Mouse (Mus musculus): ENCODE results near the gene Mmgt2. TPM values are rescaled to one million over a fixed set of nuclear protein-coding genes. Genes with fewer than 3 reads are reported as not detected.
"Not testable (repeated sequence)": the region's sequence is repeated elsewhere in the genome, so short reads cannot be mapped to it uniquely, and the experiment has no call there.

Gene Mmgt2
- polyA plus RNA-seq, 2 experiments from 2014 or later = 42.9 to 59.1 TPM

- no peak for ATAC-seq
These were observed 2.6 kb upstream of the Mmgt2 start for GRCm38 (mm10) chr11:62645732-62646494.

DNA sequence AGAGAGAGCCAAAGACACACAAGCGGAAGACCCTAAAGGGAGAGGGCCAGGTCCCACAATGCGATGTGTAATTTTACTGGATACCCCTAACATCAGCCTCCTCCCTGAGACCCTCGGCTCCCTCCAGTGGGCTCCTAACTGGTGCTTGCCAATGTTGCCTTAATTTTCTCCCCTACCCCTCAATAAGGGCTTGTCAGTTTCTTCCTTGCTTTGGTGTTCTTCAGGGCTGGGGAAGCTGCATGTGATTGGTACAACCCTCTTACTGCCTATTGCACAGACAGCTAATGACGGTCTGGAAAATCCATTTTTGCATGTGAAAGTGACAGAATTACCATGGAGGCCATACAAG lies 2.0 kb upstream of the Mmgt2 start:
- no peak for ATAC-seq

GRCm38 (mm10) chr11:62646958-62647515 lies 1.4 kb upstream of the Mmgt2 start:
- no peak for ATAC-seq

- peak; percentile 25 for ATAC-seq
These were observed 538 bp upstream of the Mmgt2 start, which contains the start of gene Lrrc75a for GRCm38 (mm10) chr11:62647661-62648590. Gene Lrrc75a, minus strand, starts transcription at chr11:62648523.

GRCm38 (mm10) chr11:62649803-62650202 lies 1.3 kb downstream of the Mmgt2 start:
- not testable (repeated sequence) for ATAC-seq

DNA sequence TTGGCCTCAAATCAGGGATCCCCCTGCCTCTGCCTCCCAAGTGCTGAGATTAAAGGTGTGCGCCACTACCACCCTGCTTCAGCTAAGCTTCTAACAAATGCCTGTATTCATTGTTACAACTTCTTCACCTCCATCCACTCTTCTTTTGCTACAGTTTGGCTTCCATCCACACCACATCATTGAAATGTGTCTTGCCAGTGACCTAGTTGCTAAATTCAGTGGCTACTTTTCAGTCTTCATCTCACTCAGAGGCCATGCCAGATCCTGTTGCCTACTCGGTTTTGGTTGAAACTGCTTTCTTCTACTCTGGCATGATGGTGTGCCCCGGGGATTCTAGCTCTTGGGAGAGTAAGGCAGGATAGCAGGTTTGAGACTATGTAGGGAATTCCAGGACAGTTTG lies 3.1 kb downstream of the Mmgt2 start:
- no peak for ATAC-seq

DNA sequence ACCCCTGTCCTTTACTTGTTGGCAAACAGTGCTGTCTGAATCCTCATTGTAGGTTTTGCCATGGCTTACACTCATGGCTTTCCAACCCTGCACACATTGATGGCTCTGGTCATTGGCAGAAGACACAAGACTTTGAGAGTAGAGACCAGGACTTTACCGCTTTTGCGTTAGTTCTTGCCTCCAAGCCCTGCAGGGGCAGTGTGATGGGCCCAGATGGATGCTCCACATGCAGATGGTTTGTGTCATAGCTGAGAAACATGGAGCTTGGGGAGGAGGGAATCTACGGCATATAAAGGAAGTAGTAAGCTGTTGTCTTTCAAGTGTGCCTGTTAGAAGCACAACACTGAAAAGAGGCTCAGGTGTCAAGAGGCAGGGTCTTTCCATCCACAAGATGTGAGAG lies 3.6 kb downstream of the Mmgt2 start:
- no peak for ATAC-seq

DNA sequence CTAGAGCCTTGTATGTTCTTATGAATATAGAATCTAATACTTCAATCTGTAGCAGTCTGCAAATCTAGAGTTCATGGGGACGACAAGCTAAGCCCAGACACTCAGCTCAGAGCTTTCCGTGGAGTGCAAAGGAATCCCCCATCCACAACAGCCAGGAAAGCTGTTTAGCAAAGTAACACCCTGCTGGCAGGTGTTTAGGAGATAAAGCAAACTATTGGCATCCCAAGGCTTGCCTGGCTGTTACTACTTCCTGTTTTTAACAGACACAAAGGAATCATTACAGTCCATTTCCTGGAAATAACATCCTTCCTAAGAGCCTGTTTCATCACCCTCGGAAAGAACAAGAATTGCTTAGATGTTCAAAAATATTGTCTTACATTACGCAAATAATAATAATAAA lies 12.4 kb downstream of the Mmgt2 start:
- no peak for ATAC-seq

GRCm38 (mm10) chr11:62664250-62664649 lies 15.8 kb downstream of the Mmgt2 start:
- ATAC-seq = no peak

DNA sequence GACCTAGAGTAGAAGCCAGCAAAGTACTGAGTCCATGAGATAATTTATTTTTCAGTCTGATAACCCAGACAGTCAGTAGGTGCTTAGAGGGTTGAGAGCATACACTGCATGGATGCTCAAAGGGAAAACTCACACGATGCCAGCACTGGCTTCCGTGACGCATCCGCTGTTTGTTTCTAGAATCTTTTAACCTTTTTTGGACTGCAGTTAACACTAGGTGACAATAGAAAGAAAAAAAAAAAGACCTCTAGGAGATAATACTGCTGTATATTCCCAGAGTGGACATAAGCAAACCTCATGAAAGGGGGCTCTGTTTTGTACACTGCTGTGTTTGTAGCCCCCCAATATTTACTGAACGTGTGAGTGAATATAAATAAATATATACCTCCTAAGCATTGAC lies 20.5 kb downstream of the Mmgt2 start:
- ATAC-seq = no peak

GRCm38 (mm10) chr11:62669471-62669870 lies 21.0 kb downstream of the Mmgt2 start:
- ATAC-seq = no peak

- no peak for ATAC-seq
These were observed 21.5 kb downstream of the Mmgt2 start for GRCm38 (mm10) chr11:62670006-62670405.

DNA sequence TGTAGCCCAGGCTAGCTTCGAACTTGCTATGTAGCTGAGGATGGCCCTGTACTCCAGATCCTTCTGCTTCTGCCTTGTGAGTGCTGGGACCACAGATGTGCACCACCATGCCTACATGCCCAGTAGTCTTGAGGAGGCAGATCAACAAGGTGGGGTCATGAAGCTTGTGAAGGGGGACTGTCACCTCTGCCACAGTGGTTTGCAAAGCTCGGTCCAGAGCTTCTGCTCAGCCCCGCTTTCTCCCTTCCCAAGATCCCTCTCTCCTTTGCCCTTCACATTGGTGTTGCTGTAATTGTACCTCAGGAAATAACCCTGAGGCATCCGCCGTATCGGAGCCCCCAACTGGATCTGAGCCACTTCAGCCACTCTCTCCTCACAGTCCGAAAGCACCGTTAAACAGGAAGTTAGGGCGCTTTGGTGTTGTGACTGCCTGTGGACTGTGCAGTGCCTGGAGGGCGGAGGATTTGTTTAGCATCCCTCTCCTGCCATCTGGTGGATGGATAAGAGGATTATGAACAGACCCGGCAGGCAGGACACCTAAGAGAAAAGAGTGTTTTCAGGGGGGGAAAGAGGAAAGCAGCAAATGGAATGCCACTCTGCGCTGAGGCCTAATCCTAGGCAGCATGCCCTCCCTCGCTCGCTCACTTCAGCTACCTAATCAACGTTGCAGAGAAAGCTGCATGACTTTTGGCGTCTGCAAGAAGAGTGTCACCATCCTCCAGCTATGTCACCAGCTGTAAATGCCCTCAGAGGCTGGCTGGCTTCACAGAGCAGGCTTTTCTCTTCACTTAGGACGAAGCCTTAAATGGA lies 27.2 kb downstream of the Mmgt2 start:
- ATAC-seq = peak; percentile 58

DNA sequence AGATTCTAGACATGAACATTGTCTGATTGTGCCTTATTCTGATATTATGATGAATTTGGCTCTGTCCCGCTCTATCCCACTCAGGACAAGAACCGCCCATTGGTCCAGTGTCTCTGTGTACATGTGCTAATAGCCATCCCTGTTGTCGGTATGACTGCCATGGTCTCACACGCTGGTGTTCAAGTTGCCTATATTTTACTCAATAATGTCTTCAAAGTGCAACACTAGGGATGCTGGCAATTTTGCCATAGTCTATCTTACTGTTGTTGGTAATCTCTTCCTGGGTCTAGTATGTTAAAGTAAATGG lies 27.8 kb downstream of the Mmgt2 start:
- no peak for ATAC-seq

DNA sequence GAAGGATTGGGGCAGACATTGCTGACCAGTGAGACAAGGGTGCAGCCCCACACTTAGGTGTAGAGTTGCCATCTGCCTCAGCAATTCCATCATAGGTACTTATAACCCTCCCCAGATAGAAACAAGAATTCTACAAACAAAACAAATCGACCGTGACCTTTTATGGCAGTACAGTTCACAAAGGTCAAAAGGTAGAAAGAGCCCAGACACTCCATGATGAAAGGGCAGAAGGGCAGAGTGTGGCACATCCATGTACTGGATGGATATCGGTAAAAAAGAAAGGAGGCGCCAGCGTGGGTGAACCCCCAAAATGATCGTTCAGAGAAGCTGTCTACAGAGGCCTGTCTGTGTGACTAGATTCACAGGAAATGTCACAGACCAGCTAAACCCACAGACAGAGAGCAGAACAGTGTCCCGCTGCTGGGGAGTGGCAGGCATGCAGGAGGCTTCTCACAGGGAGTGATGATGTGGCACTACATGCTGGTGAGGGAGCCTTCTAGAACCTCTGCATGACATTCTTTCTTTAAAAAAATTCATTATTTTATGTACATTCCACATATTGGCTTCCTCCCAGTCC lies 30.4 kb downstream of the Mmgt2 start:
- ATAC-seq = peak; percentile 63

- ATAC-seq = no peak
These were observed 31.5 kb downstream of the Mmgt2 start for GRCm38 (mm10) chr11:62679954-62680353.

GRCm38 (mm10) chr11:62691592-62691991 lies 43.1 kb downstream of the Mmgt2 start:
- ATAC-seq = no peak

DNA sequence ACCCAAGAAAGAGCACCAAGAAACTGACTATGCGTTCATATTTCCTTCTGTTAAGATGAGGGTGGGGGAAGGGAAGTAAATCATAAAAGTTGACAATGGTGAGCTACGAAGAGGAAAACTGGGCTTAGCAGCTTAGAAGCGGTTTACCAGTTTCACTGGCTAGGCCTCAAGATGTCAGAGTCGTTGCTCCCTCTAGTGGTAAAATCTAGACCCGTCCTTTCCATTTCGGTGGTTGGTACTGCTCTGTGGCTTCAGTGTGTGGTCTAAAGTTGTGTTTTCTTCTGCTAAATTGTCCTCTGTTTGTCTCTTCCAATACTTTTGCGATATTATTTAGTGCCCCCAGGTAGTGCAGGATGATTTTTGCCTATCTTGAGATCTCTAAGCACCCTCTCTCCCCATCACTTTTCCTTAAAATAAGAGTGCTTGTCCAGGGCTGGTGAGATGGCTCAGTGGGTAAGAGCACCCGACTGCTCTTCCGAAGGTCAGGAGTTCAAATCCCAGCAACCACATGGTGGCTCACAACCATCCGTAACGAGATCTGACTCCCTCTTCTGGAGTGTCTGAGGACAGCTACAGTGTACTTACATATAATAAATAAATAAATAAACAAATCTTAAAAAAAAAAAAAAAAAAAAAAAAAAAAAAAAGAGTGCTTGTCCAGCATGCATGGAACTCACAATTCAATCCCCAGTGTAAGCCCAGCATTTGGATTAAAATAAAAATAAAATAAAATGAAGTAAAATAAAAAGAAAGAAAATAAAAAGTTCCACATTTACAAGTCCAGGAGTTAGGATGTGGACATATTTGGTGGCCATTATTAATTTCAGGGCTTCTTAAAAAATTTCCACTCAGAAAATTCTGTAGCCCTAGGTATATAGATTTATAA lies 45.1 kb downstream of the Mmgt2 start:
- ATAC-seq = peak; percentile 98

- ATAC-seq = no peak
These were observed 46.7 kb downstream of the Mmgt2 start for GRCm38 (mm10) chr11:62695126-62695525.

DNA sequence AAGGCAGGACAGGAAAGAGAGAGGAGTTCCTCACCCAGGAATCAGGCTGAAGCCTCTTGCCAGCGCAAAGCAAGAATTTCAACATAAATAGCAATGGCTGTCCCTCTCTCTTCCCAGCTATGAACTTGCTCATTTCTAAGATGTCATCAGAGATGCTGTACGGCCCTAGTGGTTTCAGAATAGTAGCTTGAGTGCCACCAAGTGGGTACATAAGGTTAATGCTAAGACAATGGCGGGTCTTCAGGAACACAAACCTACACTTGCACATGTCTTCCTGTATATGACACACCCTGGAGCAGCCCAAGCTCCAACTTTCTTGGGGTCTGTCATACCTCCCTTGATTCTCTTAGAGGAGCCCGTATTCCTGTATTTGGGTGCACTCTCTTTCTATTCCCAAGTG lies 51.3 kb downstream of the Mmgt2 start:
- peak; percentile 53 for ATAC-seq

DNA sequence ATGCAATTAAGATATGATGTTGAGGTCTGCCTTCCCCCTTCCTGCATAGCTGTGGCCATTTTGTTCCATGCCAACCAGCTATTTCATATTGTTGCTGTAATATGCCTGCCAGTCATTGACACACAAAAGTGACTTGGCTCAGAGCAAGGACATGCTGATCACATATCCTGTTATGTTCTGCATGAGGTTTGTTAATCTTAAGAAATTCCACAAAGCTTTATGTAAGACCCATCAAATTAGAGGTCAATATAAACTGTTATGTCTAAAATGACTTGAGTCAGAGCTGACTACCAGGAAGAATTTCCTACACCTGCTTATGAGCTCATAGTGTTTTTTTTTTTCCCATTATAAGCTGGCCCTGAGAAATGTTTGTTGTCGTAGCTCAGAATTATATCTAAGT lies 52.8 kb downstream of the Mmgt2 start:
- no peak for ATAC-seq

Data from CD4-positive, CD25-positive, alpha-beta regulatory T cell, adult 4 months (primary cell).